Mouse (Mus musculus): ENCODE measurements around the gene Zfp804a. TPM values are rescaled to one million over a fixed set of nuclear protein-coding genes. Genes with fewer than 3 reads are reported as not detected.

The Zfp804a gene
- not detected in 2 replicates for polyA plus RNA-seq (2012; rRNA removed; ENCODE audit: low replicate concordance)

GRCm38 (mm10) chr2:82053185-82053891 is at the start of gene Zfp804a:
Zfp804a (plus strand) TSS chr2:82053222.

Measured in mammary gland, adult 2 months (tissue).